Mouse (Mus musculus): ENCODE results near the gene Unc79. TPM values are rescaled to one million over a fixed set of nuclear protein-coding genes. Genes with fewer than 3 reads are reported as not detected.

The Unc79 gene
- polyA plus RNA-seq, 1 experiment from 2014 or later, result 0.17 TPM

DNA sequence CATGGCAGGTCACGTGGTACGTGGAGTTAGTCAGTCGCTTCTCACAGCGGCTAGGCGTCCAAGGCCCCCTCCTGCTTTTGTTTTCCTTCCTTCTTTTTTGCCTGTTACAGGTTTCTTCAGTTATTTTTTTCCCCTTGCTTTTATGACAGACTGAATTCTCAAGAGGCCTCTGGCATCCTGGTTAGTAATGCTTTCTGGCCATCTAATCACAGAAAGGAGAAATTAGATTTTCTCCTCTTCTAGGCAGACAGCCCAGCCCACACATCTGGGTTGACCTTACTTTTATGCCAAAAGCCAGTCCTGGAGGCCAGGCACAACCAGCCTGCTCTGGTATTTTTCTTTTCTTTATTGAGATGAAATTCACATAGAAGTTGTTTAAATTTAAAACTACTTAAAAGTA is 94.1 kb downstream of the Unc79 start:
- Histone ChIP-seq H3K36me3 (ENCODE audit: control insufficient read depth, insufficient read depth, low read length) (no peaks in the 10 kb centered on the region), H3K27ac (replicated peaks) (no peak overlapping the region), H3K27me3 (ENCODE audit: control insufficient read depth, insufficient read depth, low read length) (no peaks in the 10 kb centered on the region), H3K4me1 (replicated peaks; ENCODE audit: control insufficient read depth, insufficient read depth) (no peaks in the 10 kb centered on the region), H3K4me2 (replicated peaks; ENCODE audit: low read depth) (no peak overlapping the region), H3K9me3 (ENCODE audit: control insufficient read depth, low read length) (no peaks in the 10 kb centered on the region), H3K4me3 (ENCODE audit: low read depth, low read length) (no peak overlapping the region), H3K9ac (ENCODE audit: low read length) (no peak overlapping the region)
- ATAC-seq (ENCODE audit: low FRiP score, low TSS enrichment) (no peak), DNase-seq (ENCODE audit: low spot score) (no peak)
- 89% methylated on average over 5 of the region's 5 CpGs for WGBS
- no peak for TF ChIP-seq EP300 (optimal IDR thresholded peaks at IDR 0.05)
- TF ChIP-seq CTCF (IDR thresholded peaks at IDR 0.05; ENCODE audit: low read depth), result no peak

DNA sequence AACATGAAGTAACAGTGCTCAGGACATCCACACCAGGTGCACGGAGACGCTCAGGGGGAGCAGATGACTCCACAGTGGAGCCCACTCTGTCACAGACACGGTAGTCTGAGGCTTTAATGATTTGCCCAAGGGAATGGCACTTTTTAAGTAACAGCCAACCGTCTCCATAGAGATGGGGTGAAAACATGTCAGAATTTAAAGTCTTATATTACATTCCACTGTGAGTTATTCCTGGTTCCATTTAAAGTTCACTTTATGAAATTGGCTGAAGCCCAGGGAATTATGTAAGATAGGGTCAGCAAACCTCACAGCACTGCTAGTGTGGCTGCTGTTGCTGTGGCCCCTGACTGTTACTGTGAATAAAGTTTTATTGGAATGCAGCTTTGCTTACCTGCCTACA is 95.8 kb downstream of the Unc79 start:
- H3K27me3 ChIP-seq (ENCODE audit: control insufficient read depth, insufficient read depth, low read length), result no peaks in the 10 kb centered on the region
- H3K9ac ChIP-seq (ENCODE audit: low read length), result no peak overlapping the region
- WGBS, result 52% methylated on average over 4 of the region's 4 CpGs
- TF ChIP-seq CTCF (IDR thresholded peaks at IDR 0.05; ENCODE audit: low read depth) (no peak), EP300 (optimal IDR thresholded peaks at IDR 0.05) (no peak)
- no peaks in the 10 kb centered on the region for H3K4me1 ChIP-seq (replicated peaks; ENCODE audit: control insufficient read depth, insufficient read depth)
- ATAC-seq (ENCODE audit: low FRiP score, low TSS enrichment), result no peak
- no peak overlapping the region for H3K27ac ChIP-seq (replicated peaks)
- no peak overlapping the region for H3K4me2 ChIP-seq (replicated peaks; ENCODE audit: low read depth)
- no peak overlapping the region for H3K4me3 ChIP-seq (ENCODE audit: low read depth, low read length)
- H3K9me3 ChIP-seq (ENCODE audit: control insufficient read depth, low read length), result no peaks in the 10 kb centered on the region
- DNase-seq (ENCODE audit: low spot score), result no peak
- H3K36me3 ChIP-seq (ENCODE audit: control insufficient read depth, insufficient read depth, low read length), result no peaks in the 10 kb centered on the region

DNA sequence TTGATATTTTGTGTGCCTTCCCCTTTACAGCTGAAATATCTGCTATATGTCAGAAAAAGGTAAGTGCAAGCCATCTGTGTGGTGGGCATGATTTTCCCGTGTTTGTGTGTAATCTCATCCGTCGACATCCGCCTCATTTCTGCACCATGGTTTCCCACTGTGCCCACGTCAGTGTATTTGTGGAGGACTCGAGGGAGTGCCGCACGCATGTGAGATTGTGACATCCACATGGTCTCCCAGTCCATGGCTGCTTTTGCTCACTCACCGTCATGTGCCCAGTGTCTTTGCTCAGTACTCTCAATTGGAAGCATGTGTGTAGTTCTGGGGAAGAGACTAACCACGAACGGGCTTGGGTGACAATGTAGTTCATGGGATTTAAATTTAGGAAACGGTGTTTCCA is 101.2 kb downstream of the Unc79 start:
- ATAC-seq (ENCODE audit: low FRiP score, low TSS enrichment) (no peak), DNase-seq (ENCODE audit: low spot score) (no peak)
- no peaks in the 10 kb centered on the region for H3K27me3 ChIP-seq (ENCODE audit: control insufficient read depth, insufficient read depth, low read length)
- WGBS, result 90% methylated on average over 12 of the region's 12 CpGs
- H3K36me3 ChIP-seq (ENCODE audit: control insufficient read depth, insufficient read depth, low read length), result no peaks in the 10 kb centered on the region
- TF ChIP-seq EP300 (optimal IDR thresholded peaks at IDR 0.05), result no peak
- no peak for TF ChIP-seq CTCF (IDR thresholded peaks at IDR 0.05; ENCODE audit: low read depth)
- H3K27ac ChIP-seq (replicated peaks), result no peak overlapping the region
- H3K4me3 ChIP-seq (ENCODE audit: low read depth, low read length), result no peak overlapping the region
- no peak overlapping the region for H3K4me2 ChIP-seq (replicated peaks; ENCODE audit: low read depth)
- no peaks in the 10 kb centered on the region for H3K4me1 ChIP-seq (replicated peaks; ENCODE audit: control insufficient read depth, insufficient read depth)
- H3K9me3 ChIP-seq (ENCODE audit: control insufficient read depth, low read length), result no peaks in the 10 kb centered on the region
- H3K9ac ChIP-seq (ENCODE audit: low read length), result no peak overlapping the region

DNA sequence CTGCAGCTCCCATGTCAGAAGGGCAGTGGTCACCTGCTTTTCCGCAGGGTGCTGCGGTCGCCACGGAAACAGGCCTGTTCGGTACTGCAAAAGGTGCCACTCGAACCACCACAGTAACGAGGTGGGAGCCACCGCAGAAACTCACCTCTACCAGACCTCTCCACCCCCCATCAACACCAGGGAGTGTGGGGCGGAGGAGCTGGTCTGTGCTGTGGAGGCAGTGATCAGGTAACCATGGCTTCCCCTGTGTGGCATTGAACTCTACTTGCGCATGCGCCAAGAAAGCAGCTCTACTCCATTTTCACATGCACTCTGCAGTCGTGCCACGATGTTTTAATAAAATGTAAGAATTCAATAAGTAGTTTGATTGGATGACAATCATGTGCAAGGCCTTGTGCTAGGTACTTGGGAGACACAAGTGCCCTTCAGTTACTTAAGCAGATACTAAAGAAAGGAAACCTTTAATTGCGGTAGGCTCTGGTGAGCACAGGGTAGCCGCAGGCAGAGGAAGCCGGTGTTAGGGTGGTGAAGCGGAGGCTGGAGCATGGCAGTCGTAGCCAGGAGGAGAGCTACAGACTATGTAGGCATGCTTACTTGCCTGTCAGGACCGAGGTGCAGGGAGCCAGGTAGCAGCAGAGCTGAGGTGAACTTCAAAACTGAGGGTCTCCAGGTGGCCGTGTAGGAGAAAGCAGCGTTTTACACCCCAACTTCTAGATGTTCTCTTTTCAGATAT is 110.8 kb downstream of the Unc79 start:
- Histone ChIP-seq H3K36me3 (ENCODE audit: control insufficient read depth, insufficient read depth, low read length) (no peaks in the 10 kb centered on the region), H3K9me3 (ENCODE audit: control insufficient read depth, low read length) (no peaks in the 10 kb centered on the region), H3K27ac (replicated peaks) (no peak overlapping the region), H3K4me3 (ENCODE audit: low read depth, low read length) (no peak overlapping the region), H3K27me3 (ENCODE audit: control insufficient read depth, insufficient read depth, low read length) (no peaks in the 10 kb centered on the region), H3K4me1 (replicated peaks; ENCODE audit: control insufficient read depth, insufficient read depth) (no peaks in the 10 kb centered on the region), H3K9ac (ENCODE audit: low read length) (no peak overlapping the region), H3K4me2 (replicated peaks; ENCODE audit: low read depth) (no peak overlapping the region)
- TF ChIP-seq EP300 (optimal IDR thresholded peaks at IDR 0.05) (no peak), CTCF (IDR thresholded peaks at IDR 0.05; ENCODE audit: low read depth) (no peak)
- DNase-seq (ENCODE audit: low spot score) (no peak), ATAC-seq (ENCODE audit: low FRiP score, low TSS enrichment) (no peak)
- 80% methylated on average over 21 of the region's 21 CpGs for WGBS

DNA sequence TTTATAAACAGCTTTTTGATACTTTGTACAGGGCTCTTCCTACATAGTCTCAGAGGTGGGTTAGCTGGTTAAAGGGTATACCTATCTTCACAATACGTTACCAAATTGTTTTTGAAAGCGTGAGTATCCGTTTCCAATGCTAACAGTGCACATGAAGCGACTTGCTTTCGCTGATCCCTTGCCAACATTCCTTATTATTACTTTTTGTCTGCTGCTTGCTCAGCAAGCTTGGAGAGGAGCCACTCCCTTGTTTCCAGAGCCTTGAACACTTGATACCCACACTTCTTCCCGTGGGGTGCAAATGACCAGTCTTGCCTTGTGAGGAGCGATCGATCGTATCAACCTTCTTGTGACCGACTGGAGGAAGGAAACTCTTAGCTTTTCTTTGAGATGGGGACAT is 112.1 kb downstream of the Unc79 start:
- no peak overlapping the region for H3K4me2 ChIP-seq (replicated peaks; ENCODE audit: low read depth)
- TF ChIP-seq EP300 (optimal IDR thresholded peaks at IDR 0.05) (no peak), CTCF (IDR thresholded peaks at IDR 0.05; ENCODE audit: low read depth) (no peak)
- no peaks in the 10 kb centered on the region for H3K9me3 ChIP-seq (ENCODE audit: control insufficient read depth, low read length)
- no peak overlapping the region for H3K4me3 ChIP-seq (ENCODE audit: low read depth, low read length)
- H3K4me1 ChIP-seq (replicated peaks; ENCODE audit: control insufficient read depth, insufficient read depth), result no peaks in the 10 kb centered on the region
- 64% methylated on average over 10 of the region's 10 CpGs for WGBS
- no peaks in the 10 kb centered on the region for H3K27me3 ChIP-seq (ENCODE audit: control insufficient read depth, insufficient read depth, low read length)
- DNase-seq (ENCODE audit: low spot score) (no peak), ATAC-seq (ENCODE audit: low FRiP score, low TSS enrichment) (no peak)
- H3K36me3 ChIP-seq (ENCODE audit: control insufficient read depth, insufficient read depth, low read length), result no peaks in the 10 kb centered on the region
- H3K9ac ChIP-seq (ENCODE audit: low read length), result no peak overlapping the region
- H3K27ac ChIP-seq (replicated peaks), result no peak overlapping the region

DNA sequence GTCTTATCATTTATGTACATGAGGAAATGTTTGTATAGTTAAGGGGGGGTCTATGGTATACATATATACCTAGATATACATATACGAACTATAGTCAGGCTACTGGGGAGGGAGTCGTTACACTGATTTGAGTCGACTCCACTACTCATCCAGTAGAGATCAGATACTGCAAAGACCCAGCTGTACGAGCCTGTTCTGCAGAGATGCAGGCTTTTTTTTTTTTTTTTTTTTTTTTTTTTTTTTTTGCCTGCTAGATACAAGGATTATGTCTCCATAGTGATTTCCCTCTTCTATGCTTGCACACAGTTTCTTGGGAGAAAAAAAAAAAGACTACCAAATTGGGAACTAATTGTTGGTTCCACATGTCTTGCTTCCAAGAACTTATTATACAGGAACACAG is 113.5 kb downstream of the Unc79 start:
- H3K4me1 ChIP-seq (replicated peaks; ENCODE audit: control insufficient read depth, insufficient read depth), result no peaks in the 10 kb centered on the region
- TF ChIP-seq CTCF (IDR thresholded peaks at IDR 0.05; ENCODE audit: low read depth), result no peak
- TF ChIP-seq EP300 (optimal IDR thresholded peaks at IDR 0.05), result no peak
- no peak overlapping the region for H3K4me2 ChIP-seq (replicated peaks; ENCODE audit: low read depth)
- no peak overlapping the region for H3K27ac ChIP-seq (replicated peaks)
- ATAC-seq (ENCODE audit: low FRiP score, low TSS enrichment) (no peak), DNase-seq (ENCODE audit: low spot score) (no peak)
- WGBS, result 50% methylated on average over 4 of the region's 4 CpGs
- no peak overlapping the region for H3K9ac ChIP-seq (ENCODE audit: low read length)
- H3K36me3 ChIP-seq (ENCODE audit: control insufficient read depth, insufficient read depth, low read length), result no peaks in the 10 kb centered on the region
- H3K27me3 ChIP-seq (ENCODE audit: control insufficient read depth, insufficient read depth, low read length), result no peaks in the 10 kb centered on the region
- no peaks in the 10 kb centered on the region for H3K9me3 ChIP-seq (ENCODE audit: control insufficient read depth, low read length)
- no peak overlapping the region for H3K4me3 ChIP-seq (ENCODE audit: low read depth, low read length)
